Mouse (Mus musculus): ENCODE data around the gene Sowaha. TPM values are rescaled to one million over a fixed set of nuclear protein-coding genes. Genes with fewer than 3 reads are reported as not detected.

Gene Sowaha
- 0.03 and 0.07 TPM in 2 replicates for polyA plus RNA-seq (2012; rRNA removed; ENCODE audit: low replicate concordance)

DNA sequence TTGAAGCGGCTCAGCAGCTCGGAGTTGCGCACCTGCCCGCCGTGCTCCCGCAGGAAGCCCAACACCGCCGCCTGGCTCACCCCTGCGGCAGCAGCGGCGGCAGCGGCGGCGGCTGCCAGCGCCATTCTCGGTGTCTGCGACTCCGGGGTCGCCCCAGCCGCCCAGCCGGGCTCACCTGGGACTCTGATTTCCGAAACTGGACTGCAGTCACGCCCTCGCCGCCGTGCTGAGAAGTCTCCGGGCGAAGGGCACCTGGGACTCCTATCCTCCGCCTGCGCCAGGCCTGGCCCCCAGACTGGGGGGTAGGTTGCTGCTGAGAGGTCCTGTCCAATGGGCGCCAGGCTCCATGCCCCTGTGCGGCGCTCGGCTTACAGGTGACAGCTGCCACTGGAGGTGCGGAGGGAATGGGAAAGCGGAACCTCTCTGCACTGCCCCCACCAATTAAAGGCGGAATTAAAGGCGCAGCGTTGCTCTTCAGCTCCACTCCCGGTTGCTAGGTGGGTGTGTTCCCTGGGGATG lies at the start of gene Sowaha, which contains the start of gene Gm9945:
Gene Sowaha (minus strand): TSS at position 492 of the 519 bp plus-strand sequence.
Gene Gm9945 (plus strand): TSS at position 384 of the 519 bp plus-strand sequence.

DNA sequence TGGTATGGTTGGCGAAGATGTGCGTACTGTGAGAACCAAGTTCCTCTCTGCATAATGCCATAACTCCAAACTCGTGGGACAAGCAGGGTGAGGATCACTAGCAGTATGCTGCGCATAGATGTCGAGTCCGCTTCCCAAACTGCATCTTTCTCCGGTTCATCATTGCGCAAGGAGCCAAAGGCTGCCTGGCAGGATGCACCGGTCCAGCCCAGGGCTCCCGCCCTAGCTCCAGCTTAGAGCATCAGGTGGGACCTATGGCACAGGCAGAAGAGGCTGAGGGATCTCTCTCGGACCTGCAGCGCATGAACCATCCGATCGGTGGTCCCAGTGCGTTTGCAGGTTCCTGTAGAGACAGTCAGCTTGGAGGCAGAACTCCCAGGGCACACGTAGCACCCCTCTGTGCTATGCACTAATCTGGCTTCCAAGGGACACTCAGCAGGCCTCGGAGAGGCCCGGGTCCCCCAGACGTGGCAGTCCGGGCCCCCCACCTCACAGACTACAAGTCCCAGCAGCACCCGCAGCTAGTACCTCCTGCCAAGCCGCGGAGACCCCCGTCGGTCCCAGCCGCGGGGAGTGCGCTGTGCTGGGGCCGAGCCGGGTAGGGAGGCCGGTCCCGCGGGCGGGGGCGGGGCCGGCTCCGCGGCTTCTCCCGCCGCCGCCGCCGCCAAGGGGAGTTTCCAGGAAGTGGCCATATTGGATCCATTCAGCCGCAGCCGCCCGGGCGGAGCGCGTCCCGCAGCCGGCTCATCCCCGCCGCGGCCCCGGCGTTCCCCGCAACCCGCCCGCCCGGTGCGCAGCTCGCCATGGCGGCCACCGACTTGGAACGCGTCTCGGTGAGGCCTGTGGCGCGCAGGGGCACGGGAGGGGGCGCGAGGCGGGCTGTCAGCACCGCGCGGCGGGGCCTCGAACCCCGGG lies 39.4 kb upstream of the Sowaha start, which contains the start of gene Sept8:
Gene Sept8 (plus strand): TSS at position 51 of the 915 bp plus-strand sequence.

DNA sequence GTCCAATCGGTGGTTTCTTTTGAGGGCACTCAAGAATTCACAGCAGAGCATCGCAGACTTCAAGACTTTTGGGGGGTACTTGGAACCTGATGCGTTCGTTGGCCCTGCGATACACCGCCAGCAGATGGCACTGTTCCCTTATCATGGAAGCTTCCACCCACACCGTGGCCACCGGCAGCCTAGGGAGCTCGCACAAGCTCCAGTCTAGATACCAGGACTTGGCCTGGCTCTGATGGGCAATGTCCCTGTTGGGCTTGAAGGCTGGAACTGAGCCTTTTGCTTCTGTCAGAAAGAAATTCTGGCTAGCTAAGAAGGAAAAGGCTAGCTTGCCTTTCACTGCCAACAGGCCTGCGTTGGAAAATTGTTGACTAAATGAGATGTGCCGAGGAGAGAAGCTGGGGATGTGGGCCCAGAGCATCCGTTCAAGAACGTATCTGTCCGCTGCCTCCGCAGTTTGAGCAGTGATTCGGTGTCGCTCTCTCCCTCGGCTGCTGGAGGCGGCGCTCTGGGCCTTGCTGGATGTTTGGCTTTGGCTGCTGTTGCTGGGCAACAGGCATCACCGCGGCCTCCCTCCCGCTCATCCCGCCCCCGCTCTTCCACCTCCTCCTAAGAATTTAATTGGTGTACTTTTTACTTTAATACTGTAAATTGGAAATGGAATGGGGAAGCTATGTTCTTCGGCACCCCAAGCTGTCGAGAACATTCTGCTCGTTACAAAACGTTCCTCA lies 9.9 kb downstream of the Sowaha start, which contains the start of gene Gm9837:
Gene Gm9837 (minus strand): TSS at position 512 of the 728 bp plus-strand sequence.

DNA sequence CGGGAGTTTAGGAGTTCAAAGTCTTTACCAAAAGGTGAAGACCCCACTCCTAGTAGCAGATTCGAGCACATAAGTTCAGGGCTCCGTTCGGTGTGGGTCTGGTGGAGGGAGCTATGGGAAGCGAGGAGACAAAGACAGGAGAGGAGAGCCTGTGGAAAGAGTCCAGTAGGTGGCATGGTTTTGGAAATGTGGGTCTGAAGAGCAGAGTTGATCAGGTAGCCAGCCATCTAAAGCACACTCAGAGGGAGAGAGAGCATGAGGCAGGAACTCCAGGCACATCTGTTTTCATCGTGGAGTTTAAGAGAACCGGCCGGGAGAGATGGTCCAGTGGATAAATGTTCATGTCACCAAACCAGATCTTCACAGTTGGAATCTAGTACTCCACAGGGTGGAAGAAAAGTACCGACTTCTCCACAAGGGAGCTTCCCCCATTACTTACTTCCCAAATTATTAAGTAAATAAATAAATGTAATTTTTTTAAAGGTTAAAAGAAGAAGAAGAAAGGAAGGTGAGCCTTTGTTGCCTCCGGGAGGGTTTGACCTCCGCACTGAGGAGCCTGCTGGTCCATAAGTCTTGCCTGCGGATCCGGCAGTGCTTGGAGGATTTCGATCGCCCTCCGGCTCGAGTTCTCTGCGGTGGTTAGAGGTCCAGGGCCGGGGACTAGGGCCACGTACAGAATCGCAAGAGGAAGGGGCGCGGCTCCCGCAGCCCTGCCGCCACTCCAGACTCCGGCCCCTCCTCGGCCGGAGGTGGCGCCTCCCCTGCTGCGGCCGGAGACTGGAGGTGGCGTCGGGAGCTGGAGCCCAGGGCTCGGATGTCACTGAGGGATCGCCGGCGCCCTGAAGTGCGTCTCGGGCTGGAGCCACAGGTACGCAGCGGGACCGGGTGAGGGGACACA lies 23.4 kb downstream of the Sowaha start, which contains the start of the genes Gm10447 and Shroom1:
Gene Gm10447 (minus strand): TSS at position 637 of the 898 bp plus-strand sequence.
Gene Shroom1 (plus strand): TSS at position 732 of the 898 bp plus-strand sequence.

DNA sequence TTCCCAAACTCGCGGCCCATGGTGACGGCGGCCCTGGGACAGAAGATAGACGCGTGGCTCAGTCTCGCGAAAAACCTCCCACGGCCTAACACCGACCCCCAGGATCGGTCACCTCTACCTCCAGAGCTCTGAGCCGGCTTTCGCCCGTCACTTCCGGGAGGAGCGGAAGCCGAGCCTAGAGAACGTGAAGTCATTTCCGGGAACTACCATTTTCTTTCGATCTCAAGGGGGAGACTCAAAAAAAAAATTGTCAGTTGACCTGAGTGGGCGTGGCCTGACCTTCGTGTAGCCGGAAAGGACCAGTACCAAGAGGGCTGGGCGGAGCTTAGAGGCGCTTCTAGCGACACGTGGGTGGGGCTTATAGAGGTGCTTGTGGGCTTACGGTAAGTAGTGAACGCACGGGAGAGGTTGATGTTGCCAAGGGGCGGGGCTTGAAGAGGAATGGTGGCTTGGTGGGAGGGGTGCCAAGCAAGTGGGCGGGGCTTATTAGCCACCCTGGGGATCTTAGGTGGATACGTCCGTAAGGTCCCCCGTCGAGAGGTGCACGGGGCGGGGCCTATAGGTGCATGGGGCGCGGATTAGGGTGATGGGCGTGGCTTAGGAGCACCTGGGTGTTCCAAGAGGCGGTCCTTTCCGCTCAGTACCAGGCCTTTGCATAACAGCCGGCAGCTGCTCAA lies 49.3 kb downstream of the Sowaha start, which contains the start of the genes Uqcrq and Gdf9:
Gene Uqcrq (minus strand): TSS at position 162 of the 677 bp plus-strand sequence.
Gene Gdf9 (plus strand): TSS at position 354 of the 677 bp plus-strand sequence.

Other genes starting within 250 kb of the Sowaha start
- gene Hspa4, start 179.8 kb downstream of the Sowaha start, polyA plus RNA-seq (2012; rRNA removed; ENCODE audit: low replicate concordance): 19.4 and 38.8 TPM in 2 replicates
- gene Zcchc10, start 155.6 kb downstream of the Sowaha start, polyA plus RNA-seq (2012; rRNA removed; ENCODE audit: low replicate concordance): 5.2 and 7.5 TPM in 2 replicates
- gene Aff4, start 129.4 kb downstream of the Sowaha start, polyA plus RNA-seq (2012; rRNA removed; ENCODE audit: low replicate concordance): 21.2 and 31.1 TPM in 2 replicates
- not detected in 2 replicates for gene Leap2, start 57.1 kb downstream of the Sowaha start, polyA plus RNA-seq (2012; rRNA removed; ENCODE audit: low replicate concordance)
- gene Uqcrq, start 49.4 kb downstream of the Sowaha start, polyA plus RNA-seq (2012; rRNA removed; ENCODE audit: low replicate concordance): 509 and 856 TPM in 2 replicates
- gene Gdf9, start 49.3 kb downstream of the Sowaha start, polyA plus RNA-seq (2012; rRNA removed; ENCODE audit: low replicate concordance): 1.6 and 2.8 TPM in 2 replicates
- gene Gm10447, start 23.2 kb downstream of the Sowaha start, polyA plus RNA-seq (2012; rRNA removed; ENCODE audit: low replicate concordance): 0.24 and 0.32 TPM in 2 replicates
- gene Shroom1, start 23.1 kb downstream of the Sowaha start, polyA plus RNA-seq (2012; rRNA removed; ENCODE audit: low replicate concordance): 1.9 and 4.1 TPM in 2 replicates
- gene Gm9837, start 9.8 kb downstream of the Sowaha start, polyA plus RNA-seq (2012; rRNA removed; ENCODE audit: low replicate concordance): not detected in 2 replicates
- gene Gm9945, start 108 bp downstream of the Sowaha start, polyA plus RNA-seq (2012; rRNA removed; ENCODE audit: low replicate concordance): not detected in 2 replicates
- 43.8 and 66.7 TPM in 2 replicates for gene Sept8, start 39.0 kb upstream of the Sowaha start, polyA plus RNA-seq (2012; rRNA removed; ENCODE audit: low replicate concordance)
- 7.4 and 13.9 TPM in 2 replicates for gene Kif3a, start 87.1 kb upstream of the Sowaha start, polyA plus RNA-seq (2012; rRNA removed; ENCODE audit: low replicate concordance)
- 0.33 and 0.75 TPM in 2 replicates for gene Il4, start 138.4 kb upstream of the Sowaha start, polyA plus RNA-seq (2012; rRNA removed; ENCODE audit: low replicate concordance)
- 0.69 TPM in 1 of 2 replicates, not detected in the other for gene Il13, start 154.4 kb upstream of the Sowaha start, polyA plus RNA-seq (2012; rRNA removed; ENCODE audit: low replicate concordance)
- gene Rad50, start 227.0 kb upstream of the Sowaha start, polyA plus RNA-seq (2012; rRNA removed; ENCODE audit: low replicate concordance): 8.4 and 11.4 TPM in 2 replicates
- 0.11 TPM in 1 of 2 replicates, not detected in the other for gene Il5, start 240.5 kb upstream of the Sowaha start, polyA plus RNA-seq (2012; rRNA removed; ENCODE audit: low replicate concordance)